Mouse (Mus musculus) MEL (cell line): ENCODE data around the gene Abcc4.

ENCODE experiments used
- BHLHE40 ChIP-seq: IDR thresholded peaks from 2 replicates; pipeline ENCODE4 v1.6.1; 2012; ENCODE audit warnings: low read depth, mild to moderate bottlenecking, inconsistent platforms, low read length, improper control_type of control experiment, borderline replicate concordance
- CTCF ChIP-seq, 3 experiments: IDR thresholded peaks in 2 of 3; conservative IDR thresholded peaks in 1 of 3; 2 replicates each; pipeline ENCODE4 v1.5.1; 2011 to 2012; ENCODE audit warnings: low read length in 3 of 3, low read depth in 2 of 3, mild to moderate bottlenecking in 2 of 3, improper control_type of control experiment in 1 of 3, inconsistent platforms in 1 of 3, mixed read lengths in 1 of 3, moderate library complexity in 1 of 3; ENCODE audit not compliant: control insufficient read depth in 1 of 3, insufficient read depth in 1 of 3, poor library complexity in 1 of 3, severe bottlenecking in 1 of 3
- ETS1 ChIP-seq: IDR thresholded peaks from 2 replicates; pipeline ENCODE4 v1.6.1; 2012; ENCODE audit warnings: low read depth, mild to moderate bottlenecking, inconsistent platforms, low read length, improper control_type of control experiment, moderate library complexity
- GATA1 ChIP-seq: IDR thresholded peaks from 2 replicates; pipeline ENCODE4 v1.6.1; 2011; ENCODE audit warnings: low read depth, low read length, improper control_type of control experiment
- USF1 ChIP-seq: IDR thresholded peaks from 2 replicates; pipeline ENCODE4 v1.6.1; 2014; ENCODE audit warnings: low read depth, mild to moderate bottlenecking, inconsistent platforms, low read length, improper control_type of control experiment, moderate library complexity

DNA sequence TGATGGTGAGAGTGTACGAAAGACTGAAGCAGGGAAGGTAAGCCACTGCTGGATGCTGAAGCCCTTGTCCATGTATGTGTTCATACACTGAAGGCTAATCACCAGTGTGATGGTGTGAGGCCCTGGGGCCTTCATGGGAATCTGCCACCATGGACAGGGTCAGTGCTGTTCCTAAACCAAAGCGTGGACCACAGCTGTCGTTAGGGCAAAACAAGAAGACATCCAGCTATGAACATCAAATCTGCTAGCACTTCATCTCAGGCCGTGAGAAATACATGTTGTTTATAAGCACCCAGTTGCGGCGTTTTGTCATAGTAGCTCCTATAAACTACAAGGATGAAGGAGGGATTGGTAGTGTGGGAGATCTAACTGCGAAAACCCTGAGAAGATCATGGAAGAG lies 97.7 kb downstream of the Abcc4 start:
- no peak for TF ChIP-seq GATA1
- TF ChIP-seq BHLHE40, result no peak
- TF ChIP-seq CTCF (IDR thresholded peaks at IDR 0.05 in 2 of 3, conservative IDR thresholded peaks at IDR 0.05 in 1 of 3; ENCODE audit: control insufficient read depth in 1 of 3, insufficient read depth in 1 of 3, low read depth in 2 of 3, low read length in 3 of 3, poor library complexity in 1 of 3, severe bottlenecking in 1 of 3), result no peak
- TF ChIP-seq USF1, result no peak
- no peak for TF ChIP-seq ETS1
